Mouse (Mus musculus) C2C12 (cell line): ENCODE results near the gene Zg16.

Source experiments
- CEBPB ChIP-seq: IDR thresholded peaks from one replicate; pipeline ENCODE4 v1.6.1; 2011; ENCODE audit warnings: low read depth, mild to moderate bottlenecking, control low read depth, moderate library complexity
- CTCF ChIP-seq: IDR thresholded peaks from one replicate; pipeline ENCODE4 v1.5.1; 2011; ENCODE audit not compliant: control insufficient read depth, insufficient read depth, insufficient read length
- FOSL1 ChIP-seq: IDR thresholded peaks from one replicate; pipeline ENCODE4 v1.8.0; 2011; ENCODE audit warnings: mild to moderate bottlenecking, low read length; ENCODE audit not compliant: poor library complexity, insufficient read depth, severe bottlenecking
- MAX ChIP-seq: IDR thresholded peaks from one replicate; pipeline ENCODE4 v1.6.1; 2011; ENCODE audit warnings: mild to moderate bottlenecking, control low read depth
- MYOD1 ChIP-seq: IDR thresholded peaks from one replicate; pipeline ENCODE4 v1.6.1; 2011; ENCODE audit warnings: low read depth; ENCODE audit not compliant: control insufficient read depth, insufficient read length
- MYOG ChIP-seq: IDR thresholded peaks from one replicate; pipeline ENCODE4 v1.6.1; 2011; ENCODE audit not compliant: control insufficient read depth, insufficient read length; ENCODE audit errors: extremely low read depth
- USF1 ChIP-seq: IDR thresholded peaks from one replicate; pipeline ENCODE4 v1.6.1; 2011; ENCODE audit warnings: low read depth, mild to moderate bottlenecking, control low read depth, moderate library complexity

DNA sequence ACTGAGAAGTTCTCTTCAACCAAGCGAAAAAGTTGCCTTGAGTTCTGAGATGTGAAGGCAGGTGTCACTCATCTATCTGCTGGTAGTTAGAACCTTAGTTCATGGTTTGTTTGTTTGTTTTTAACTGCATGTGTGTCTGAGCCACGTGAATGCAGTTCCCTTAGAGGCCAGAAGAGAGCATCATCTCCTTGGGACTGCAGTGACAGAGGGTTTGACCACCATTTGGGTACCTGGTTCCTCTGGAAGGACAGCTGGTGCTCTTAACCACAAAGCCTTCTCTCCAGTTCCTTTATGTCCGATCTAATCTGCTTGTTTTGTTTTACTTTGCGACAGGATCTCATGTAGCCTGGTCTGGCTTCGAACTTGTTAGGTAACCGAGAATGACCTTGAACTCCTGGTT is 21.6 kb downstream of the Zg16 start:
- TF ChIP-seq CTCF (no peak), MAX (no peak), MYOD1 (no peak), USF1 (no peak), CEBPB (no peak), MYOG (no peak), FOSL1 (no peak)
